Mouse (Mus musculus): ENCODE data around the gene Hmcn1. TPM values are rescaled to one million over a fixed set of nuclear protein-coding genes. Genes with fewer than 3 reads are reported as not detected.

The Hmcn1 gene
- polyA plus RNA-seq, 1 experiment from 2014 or later = not detected

DNA sequence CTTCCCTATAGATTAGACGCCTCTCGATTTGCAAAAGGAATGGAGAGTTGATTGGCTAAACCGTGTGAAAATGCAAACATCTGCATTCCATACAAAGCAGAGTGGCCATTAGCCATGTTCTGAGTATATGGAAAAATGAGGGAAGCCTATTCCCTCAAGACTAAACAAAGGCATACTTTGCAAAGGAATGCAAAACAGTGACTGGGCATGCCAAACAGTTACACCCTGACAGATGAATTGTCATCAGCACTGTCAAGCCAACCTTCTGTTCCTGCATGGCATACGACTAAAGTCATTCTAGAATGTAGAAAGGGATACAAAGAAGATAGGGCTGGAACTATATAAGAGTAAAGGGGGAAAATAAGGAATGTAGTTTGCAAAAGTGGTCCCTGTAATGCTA, 115.3 kb downstream of the Hmcn1 start:
- WGBS (ENCODE audit: missing documents) = 88% methylated on average over 4 of the region's 4 CpGs
- Histone ChIP-seq H3K27ac (no peak overlapping the region), H3K36me3 (ENCODE audit: inconsistent target) (no peaks in the 10 kb centered on the region), H3K79me2 (ENCODE audit: inconsistent target) (no peaks in the 10 kb centered on the region), H3K4me3 (ENCODE audit: inconsistent target) (no peak overlapping the region)

DNA sequence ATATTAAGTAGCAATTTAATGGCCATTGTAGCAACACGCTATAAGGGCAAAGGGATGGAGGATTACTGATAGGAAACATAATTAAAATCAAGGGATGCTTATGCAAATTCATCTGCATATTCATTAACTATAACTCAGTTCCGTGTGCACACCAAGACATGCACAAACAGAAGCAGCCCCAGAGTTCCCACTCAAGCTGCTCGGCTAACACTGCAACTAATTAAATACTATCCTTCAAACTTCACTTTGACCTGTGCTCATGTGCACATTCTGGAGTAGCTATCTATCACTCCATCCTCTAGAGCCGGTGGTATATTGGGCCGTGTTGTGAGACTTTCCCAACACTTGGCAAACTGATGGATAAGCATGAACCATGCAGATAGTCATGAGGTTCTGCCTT, 119.2 kb downstream of the Hmcn1 start:
- 91% methylated on average over 5 of the region's 5 CpGs for WGBS (ENCODE audit: missing documents)
- Histone ChIP-seq H3K79me2 (ENCODE audit: inconsistent target) (no peaks in the 10 kb centered on the region), H3K27ac (no peak overlapping the region), H3K4me3 (ENCODE audit: inconsistent target) (no peak overlapping the region), H3K36me3 (ENCODE audit: inconsistent target) (no peaks in the 10 kb centered on the region)

DNA sequence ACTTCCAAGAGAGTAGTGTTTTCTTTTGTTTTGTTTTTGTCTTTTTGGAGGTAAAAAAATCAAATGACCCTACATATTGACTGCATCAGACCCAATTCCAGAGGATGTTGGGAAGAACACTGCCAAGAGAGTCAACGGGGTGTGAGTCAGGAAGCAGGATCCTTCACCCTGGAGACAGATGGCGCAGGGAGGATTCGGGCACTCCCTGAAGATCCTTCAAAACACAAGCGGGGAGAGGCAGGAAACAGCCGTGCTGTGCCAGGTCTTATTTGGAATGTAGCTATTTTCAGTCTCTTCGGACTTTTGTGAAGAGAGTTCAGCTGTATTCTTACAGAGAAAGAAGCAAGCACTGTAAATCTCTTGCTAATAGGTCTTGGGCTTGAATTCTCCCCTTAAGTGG, 120.0 kb downstream of the Hmcn1 start:
- 77% methylated on average over 6 of the region's 6 CpGs for WGBS (ENCODE audit: missing documents)
- no peaks in the 10 kb centered on the region for H3K79me2 ChIP-seq (ENCODE audit: inconsistent target)

DNA sequence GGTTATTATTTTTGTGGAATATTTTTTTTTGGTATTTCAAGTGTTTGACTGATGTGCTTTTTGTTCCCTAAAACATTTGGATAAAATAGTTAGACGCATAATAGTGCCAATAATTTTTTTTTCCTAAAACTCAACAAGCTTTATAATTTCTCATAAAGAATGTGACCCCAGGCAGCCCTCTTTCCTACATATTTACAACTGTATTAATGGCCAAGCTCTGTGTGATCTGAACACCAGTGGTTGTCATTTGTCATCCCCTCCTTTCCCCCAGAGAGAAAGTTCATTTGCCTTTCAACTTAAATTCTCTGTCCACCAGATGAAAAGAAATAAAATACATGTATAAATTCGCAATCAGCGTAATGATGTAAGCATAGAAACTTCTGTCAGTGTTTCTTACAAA, 121.1 kb downstream of the Hmcn1 start:
- H3K79me2 ChIP-seq (ENCODE audit: inconsistent target) = no peaks in the 10 kb centered on the region
- no peak overlapping the region for H3K27ac ChIP-seq
- H3K4me3 ChIP-seq (ENCODE audit: inconsistent target) = no peak overlapping the region
- 86% methylated on average over 3 of the region's 3 CpGs for WGBS (ENCODE audit: missing documents)
- no peaks in the 10 kb centered on the region for H3K36me3 ChIP-seq (ENCODE audit: inconsistent target)

More for the DNA sequence above, 120.0 kb downstream of the Hmcn1 start:
- Histone ChIP-seq H3K36me3 (ENCODE audit: inconsistent target) (no peaks in the 10 kb centered on the region), H3K4me3 (ENCODE audit: inconsistent target) (no peak overlapping the region), H3K27ac (no peak overlapping the region)

DNA sequence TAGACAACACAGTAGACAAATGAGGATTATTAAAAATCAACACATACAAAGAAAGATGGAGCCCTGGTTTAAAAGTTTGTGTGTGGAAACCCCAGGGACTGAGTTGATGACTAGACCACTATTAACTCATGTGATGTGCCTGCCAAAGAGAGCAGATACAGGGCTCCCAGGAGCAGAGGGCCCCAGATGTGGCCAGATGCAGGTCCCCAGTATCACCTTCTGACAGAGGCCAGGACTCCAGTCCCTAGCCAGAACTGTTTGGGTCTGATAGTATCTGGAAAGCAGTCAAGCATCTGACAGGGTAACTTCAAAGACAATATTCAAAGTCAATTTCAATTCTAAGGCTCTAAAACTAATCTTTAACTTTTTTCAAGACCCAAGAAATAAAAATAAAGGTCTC, 124.0 kb downstream of the Hmcn1 start:
- H3K27ac ChIP-seq = no peak overlapping the region
- no peak overlapping the region for H3K4me3 ChIP-seq (ENCODE audit: inconsistent target)
- H3K36me3 ChIP-seq (ENCODE audit: inconsistent target) = no peaks in the 10 kb centered on the region
- H3K79me2 ChIP-seq (ENCODE audit: inconsistent target) = no peaks in the 10 kb centered on the region

DNA sequence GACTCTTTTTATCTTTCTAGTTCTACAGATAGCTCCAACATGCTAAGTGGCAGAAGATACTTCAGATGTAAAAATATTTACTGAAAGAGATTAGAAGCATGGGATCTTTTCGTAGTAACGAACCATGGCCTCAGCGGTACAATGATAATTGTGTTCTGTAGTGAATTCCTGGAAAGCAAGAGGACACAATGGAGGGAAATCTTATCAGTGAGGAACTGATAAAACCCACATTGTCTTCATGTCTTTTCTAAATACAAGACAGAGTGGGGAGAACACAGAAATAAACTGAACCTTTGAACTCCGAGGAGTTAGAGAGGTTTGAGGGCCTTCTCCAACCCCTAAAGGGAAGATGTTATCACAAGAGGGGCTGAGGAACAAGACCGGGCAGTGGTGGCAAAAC, 126.6 kb downstream of the Hmcn1 start:
- no peak overlapping the region for H3K27ac ChIP-seq
- WGBS (ENCODE audit: missing documents) = 78% methylated on average over 5 of the region's 5 CpGs
- H3K79me2 ChIP-seq (ENCODE audit: inconsistent target) = no peaks in the 10 kb centered on the region
- no peak overlapping the region for H3K4me3 ChIP-seq (ENCODE audit: inconsistent target)
- no peaks in the 10 kb centered on the region for H3K36me3 ChIP-seq (ENCODE audit: inconsistent target)

DNA sequence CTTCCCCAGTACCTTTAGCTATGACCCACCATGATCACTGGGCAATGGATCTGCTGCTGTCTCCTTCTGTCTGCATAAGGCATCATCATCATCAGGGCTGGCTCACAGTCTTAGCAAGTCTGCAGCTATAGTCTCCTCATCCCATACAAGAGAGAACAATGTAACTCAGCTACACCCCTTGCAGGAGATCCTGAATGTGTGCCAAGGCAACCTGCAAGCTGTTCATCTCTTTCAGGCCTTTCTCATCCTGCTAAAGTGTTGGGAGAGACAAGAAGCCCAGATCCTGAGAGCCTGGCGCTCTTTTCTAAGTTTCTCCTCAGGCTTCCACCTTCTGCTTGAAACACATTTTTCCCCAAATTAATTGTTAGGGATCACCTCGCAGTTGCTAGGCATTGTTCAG, 135.5 kb downstream of the Hmcn1 start:
- WGBS (ENCODE audit: missing documents) = 94% methylated on average over 2 of the region's 2 CpGs

DNA sequence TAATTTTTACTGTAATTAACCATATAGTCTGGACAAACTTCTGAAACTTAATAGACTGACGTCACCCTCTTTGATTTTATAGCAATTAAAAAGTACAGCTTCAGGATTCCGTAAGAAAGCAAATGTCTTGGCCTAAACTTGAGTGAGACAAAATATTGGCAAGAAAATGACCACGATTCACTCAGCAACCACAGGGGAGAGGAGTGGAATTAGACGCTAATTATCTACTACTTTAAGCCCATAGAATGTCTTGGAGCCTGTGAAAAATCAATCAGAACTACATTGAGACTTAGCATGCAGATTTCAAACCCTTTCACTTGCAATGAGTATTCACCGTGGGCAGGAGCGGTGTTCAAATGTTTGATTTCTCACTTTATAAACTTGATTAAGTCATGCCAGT, 159.8 kb downstream of the Hmcn1 start:
- Histone ChIP-seq H3K27ac (no peak overlapping the region), H3K36me3 (ENCODE audit: inconsistent target) (no peaks in the 10 kb centered on the region), H3K79me2 (ENCODE audit: inconsistent target) (no peaks in the 10 kb centered on the region), H3K4me3 (ENCODE audit: inconsistent target) (no peak overlapping the region)
- WGBS (ENCODE audit: missing documents) = 96% methylated on average over 6 of the region's 6 CpGs

More for the DNA sequence above, 135.5 kb downstream of the Hmcn1 start:
- Histone ChIP-seq H3K79me2 (ENCODE audit: inconsistent target) (no peaks in the 10 kb centered on the region), H3K4me3 (ENCODE audit: inconsistent target) (no peak overlapping the region), H3K36me3 (ENCODE audit: inconsistent target) (no peaks in the 10 kb centered on the region), H3K27ac (no peak overlapping the region)

DNA sequence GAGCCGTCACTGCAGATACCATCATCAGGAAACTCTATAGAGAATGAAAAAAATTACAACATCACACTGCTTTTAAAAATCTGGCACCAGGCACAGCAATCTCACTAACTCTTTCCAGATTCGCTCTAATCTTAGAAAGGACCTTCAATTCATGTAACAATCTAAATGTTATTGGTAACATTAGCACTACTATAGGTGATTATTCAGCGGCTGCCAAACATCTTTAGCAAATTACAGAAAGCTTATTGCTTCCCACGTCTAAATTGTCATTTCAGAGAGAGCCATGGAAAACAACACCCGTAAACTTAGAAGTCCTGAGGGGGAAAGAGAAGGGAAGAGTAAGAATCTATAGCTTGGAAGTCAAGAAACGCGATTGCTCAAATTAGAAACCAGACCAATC, 163.4 kb downstream of the Hmcn1 start:
- Histone ChIP-seq H3K79me2 (ENCODE audit: inconsistent target) (no peaks in the 10 kb centered on the region), H3K27ac (no peak overlapping the region), H3K4me3 (ENCODE audit: inconsistent target) (no peak overlapping the region), H3K36me3 (ENCODE audit: inconsistent target) (no peaks in the 10 kb centered on the region)
- 92% methylated on average over 4 of the region's 7 CpGs for WGBS (ENCODE audit: missing documents)

DNA sequence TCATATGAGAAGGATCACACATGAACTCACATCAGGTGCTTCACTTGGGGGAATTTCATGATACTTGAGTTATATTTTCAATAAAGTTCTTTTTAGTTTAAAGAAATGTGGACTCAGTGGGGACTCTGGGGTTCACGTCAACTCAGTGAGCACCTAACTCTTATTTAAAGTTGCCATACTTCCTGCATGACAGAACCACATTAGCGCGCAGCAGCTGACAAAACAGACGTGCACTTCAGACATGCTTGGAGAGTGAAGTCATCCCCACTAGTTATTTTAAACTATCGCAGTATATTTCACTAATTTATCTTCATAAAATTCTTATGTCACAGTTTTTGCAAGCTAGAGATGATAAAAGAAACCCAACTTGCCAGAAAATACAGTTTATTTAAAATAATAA, 166.1 kb downstream of the Hmcn1 start:
- Histone ChIP-seq H3K36me3 (ENCODE audit: inconsistent target) (no peaks in the 10 kb centered on the region), H3K27ac (no peak overlapping the region), H3K4me3 (ENCODE audit: inconsistent target) (no peak overlapping the region), H3K79me2 (ENCODE audit: inconsistent target) (no peaks in the 10 kb centered on the region)
- 88% methylated on average over 5 of the region's 5 CpGs for WGBS (ENCODE audit: missing documents)

DNA sequence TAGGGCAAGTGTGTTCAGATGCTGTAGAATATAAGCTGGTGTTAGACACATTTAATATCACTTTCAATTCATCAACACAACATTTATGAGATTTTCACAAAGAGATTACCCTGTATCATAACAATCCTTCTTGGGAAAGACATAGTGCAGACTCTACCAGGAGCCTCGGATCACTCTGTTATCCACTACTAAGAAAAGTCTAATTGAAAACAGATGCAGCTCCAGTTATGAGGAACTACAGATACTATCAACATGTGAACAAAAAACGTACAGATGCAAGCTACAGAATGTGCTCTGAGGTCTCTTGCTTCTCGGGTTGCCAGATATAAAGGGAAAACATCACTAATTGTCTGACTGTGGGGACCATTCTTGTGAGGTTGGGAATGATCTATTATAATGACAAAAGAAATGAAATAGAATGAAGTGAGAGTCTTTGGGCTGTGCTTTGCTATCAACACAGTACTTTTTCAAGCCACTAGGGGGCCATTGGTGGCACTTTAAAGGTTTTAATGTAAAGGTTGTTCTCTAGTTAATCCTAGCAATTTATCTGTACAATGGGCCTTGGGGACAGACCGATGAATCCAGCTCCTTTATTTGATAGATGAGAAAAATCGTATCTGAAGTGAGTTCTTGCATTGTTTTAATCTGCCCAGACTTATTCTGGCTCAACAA, 168.8 kb downstream of the Hmcn1 start:
- Histone ChIP-seq H3K36me3 (ENCODE audit: inconsistent target) (no peaks in the 10 kb centered on the region), H3K27ac (no peak overlapping the region), H3K4me3 (ENCODE audit: inconsistent target) (no peak overlapping the region), H3K79me2 (ENCODE audit: inconsistent target) (no peaks in the 10 kb centered on the region)
- WGBS (ENCODE audit: missing documents) = 46% methylated on average over 5 of the region's 5 CpGs

DNA sequence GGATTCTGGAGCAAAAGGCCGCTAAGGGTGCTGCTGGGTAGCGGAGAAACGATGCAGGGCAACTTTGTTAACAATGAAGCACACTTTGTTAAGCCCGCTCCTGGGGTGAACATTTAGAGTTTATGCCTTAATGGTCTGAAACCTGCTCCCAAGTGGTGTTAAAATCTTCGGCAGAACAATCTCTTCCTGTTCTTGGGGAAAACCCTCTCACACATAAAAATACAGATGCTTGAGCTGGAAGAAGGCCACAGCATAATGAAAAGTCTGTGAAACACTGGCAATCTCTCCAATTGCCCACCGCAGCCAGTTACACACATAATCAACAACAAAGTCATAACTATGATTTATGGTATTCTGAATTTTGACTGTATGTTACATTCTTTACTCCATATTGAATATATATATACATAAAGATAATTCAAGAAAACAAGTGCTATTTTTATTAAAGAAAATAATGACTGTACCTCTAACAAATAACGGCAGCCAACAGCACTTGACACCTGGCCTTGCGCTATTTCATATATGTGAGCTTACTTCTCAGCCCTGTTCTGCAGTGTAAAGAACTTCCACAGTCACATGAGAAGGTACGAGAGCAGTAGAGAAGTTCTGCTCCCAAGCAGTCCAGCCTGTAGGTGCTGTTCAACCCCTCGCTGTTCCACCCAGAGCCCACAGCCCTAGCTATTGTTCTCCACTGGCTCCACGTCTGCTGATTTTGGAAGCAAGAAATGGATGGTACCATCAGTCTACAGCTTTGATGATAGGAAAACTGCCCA, 177.0 kb downstream of the Hmcn1 start:
- H3K4me3 ChIP-seq (ENCODE audit: inconsistent target) = no peak overlapping the region
- no peak overlapping the region for H3K27ac ChIP-seq
- WGBS (ENCODE audit: missing documents) = 92% methylated on average over 11 of the region's 11 CpGs
- no peaks in the 10 kb centered on the region for H3K36me3 ChIP-seq (ENCODE audit: inconsistent target)
- no peaks in the 10 kb centered on the region for H3K79me2 ChIP-seq (ENCODE audit: inconsistent target)

DNA sequence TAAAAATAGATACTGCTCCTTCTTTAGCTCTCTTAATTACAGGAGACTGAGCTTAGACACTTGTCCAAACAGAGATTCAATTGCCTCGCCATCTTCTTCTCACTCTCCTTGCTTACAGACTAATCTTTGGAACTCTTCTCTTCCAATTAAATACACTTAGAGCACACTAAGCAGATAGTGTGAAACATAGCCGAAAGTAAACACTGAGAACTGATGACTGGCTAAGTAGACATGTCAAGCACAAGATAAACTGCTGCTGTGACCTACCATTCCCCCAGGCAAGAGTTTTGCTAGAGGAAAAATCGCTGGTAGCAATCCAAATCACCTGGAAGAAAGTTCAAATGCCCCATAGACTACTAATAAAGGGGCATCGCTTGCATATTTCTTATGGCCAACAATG, 178.3 kb downstream of the Hmcn1 start:
- Histone ChIP-seq H3K79me2 (ENCODE audit: inconsistent target) (no peaks in the 10 kb centered on the region), H3K4me3 (ENCODE audit: inconsistent target) (no peak overlapping the region), H3K27ac (no peak overlapping the region), H3K36me3 (ENCODE audit: inconsistent target) (no peaks in the 10 kb centered on the region)
- WGBS (ENCODE audit: missing documents) = 88% methylated on average over 4 of the region's 4 CpGs

DNA sequence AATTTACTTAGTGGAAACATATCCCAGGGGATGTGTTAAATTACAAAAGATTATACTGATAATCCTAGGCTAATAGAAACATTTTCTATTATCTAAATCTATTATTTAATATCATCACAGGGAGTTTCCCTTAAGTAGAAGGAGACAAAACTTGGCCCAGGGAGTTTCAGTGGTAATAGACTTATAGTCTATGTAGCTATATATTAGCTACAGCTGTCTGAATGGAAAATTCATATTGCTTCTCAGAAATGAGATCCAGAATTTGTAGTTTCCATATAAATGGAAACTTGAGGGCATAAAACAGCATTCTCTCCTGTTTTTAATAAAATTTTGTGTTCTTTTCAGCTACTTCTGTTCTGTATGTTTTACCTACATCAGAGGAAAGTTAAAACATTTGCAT, 179.9 kb downstream of the Hmcn1 start:
- H3K36me3 ChIP-seq (ENCODE audit: inconsistent target) = no peaks in the 10 kb centered on the region
- no peak overlapping the region for H3K4me3 ChIP-seq (ENCODE audit: inconsistent target)
- H3K27ac ChIP-seq = no peak overlapping the region
- H3K79me2 ChIP-seq (ENCODE audit: inconsistent target) = no peaks in the 10 kb centered on the region

DNA sequence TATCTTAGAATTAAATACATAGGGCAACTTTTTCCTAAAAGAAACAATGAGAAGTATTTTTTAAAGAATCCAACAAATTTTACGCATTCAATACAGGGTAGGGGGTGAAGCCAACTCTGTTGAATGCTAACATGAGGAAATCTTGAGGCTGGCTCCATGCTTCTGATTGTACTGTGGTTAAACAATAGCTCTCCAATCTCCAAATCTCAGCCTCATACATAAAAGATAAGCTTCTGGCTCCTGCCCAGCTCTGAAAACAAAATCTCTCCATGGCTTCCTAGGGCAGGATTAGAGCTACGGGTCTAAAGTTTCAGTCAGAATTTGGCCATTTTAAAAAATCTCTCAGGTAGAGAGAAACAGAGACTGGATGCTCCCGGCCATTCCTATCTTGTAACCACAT, 186.4 kb downstream of the Hmcn1 start:
- no peak overlapping the region for H3K27ac ChIP-seq
- no peaks in the 10 kb centered on the region for H3K36me3 ChIP-seq (ENCODE audit: inconsistent target)
- no peaks in the 10 kb centered on the region for H3K79me2 ChIP-seq (ENCODE audit: inconsistent target)
- 91% methylated on average over 3 of the region's 3 CpGs for WGBS (ENCODE audit: missing documents)
- H3K4me3 ChIP-seq (ENCODE audit: inconsistent target) = no peak overlapping the region

DNA sequence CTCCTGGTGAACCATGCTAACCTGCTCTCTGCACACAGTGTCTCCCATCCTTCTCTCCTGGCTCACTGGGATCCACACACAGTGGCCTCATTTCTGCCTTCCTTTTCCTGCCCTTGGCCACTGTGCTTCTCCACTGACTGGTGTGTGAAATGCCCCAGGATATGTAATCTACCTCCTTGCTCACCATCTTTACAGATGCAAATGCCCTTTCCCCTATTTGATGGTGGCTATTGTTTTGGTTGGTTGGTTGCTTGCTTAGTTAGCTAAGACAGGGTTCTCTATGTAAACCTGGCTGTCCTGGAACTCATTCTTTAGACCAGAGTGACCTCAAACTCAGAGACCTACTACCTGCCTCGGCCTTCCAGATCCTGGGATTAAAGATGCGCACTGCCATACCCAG, 187.8 kb downstream of the Hmcn1 start:
- 92% methylated on average over 2 of the region's 2 CpGs for WGBS (ENCODE audit: missing documents)
- Histone ChIP-seq H3K4me3 (ENCODE audit: inconsistent target) (no peak overlapping the region), H3K36me3 (ENCODE audit: inconsistent target) (no peaks in the 10 kb centered on the region), H3K27ac (no peak overlapping the region), H3K79me2 (ENCODE audit: inconsistent target) (no peaks in the 10 kb centered on the region)
